Mouse (Mus musculus) liver, embryonic 14.5 days (tissue): ENCODE measurements at regions not wholly inside any gene's neighbourhood (a gene's known extent, or its start where the extent isn't known, plus 50 kb on each side); places are given as distances from the start of the nearest gene placed in this dataset.

Experiments used
- CTCF ChIP-seq: IDR thresholded peaks from 2 replicates; pipeline ENCODE4 v1.5.1; 2016; ENCODE audit warnings: antibody characterized with exemption, low read depth, control low read depth
- EP300 ChIP-seq: IDR thresholded peaks from 2 replicates; pipeline ENCODE4 v1.6.1; 2016; ENCODE audit warnings: antibody characterized with exemption, low read depth

- TF ChIP-seq CTCF (no peak), EP300 (no peak)
Measured at GRCm38 (mm10) chr14:80138991-80139791, 155.3 kb downstream of the Olfm4 start.
